Mouse (Mus musculus) lung, postnatal 10 days (tissue): ENCODE measurements around the gene Olfr1314.

Experiments used
- DNase-seq: peaks from one replicate; pipeline ENCODE4 v3.0.0; 2021

The Olfr1314 gene

GRCm38 (mm10) chr2:112096681-112097080 is at the start of gene Olfr1314:
Olfr1314 (minus strand) TSS chr2:112096781.
- DNase-seq: no peak

- no peak for DNase-seq
These were observed 43.4 kb upstream of the Olfr1314 start, which contains the start of gene Olfr1317 for GRCm38 (mm10) chr2:112140029-112140428. Olfr1317 (plus strand) TSS chr2:112140329.

- DNase-seq: no peak
These were observed 38.3 kb upstream of the Olfr1314 start, which contains the start of gene Olfr1316 for GRCm38 (mm10) chr2:112134877-112135276. Olfr1316 (minus strand) TSS chr2:112134977.

GRCm38 (mm10) chr2:112115340-112115739 is 18.8 kb upstream of the Olfr1314 start, which contains the start of gene Olfr1315-ps1:
Olfr1315-ps1 (minus strand) TSS chr2:112115440.
- DNase-seq: no peak

- DNase-seq: no peak
These were observed 18.8 kb downstream of the Olfr1314 start, which contains the start of gene Olfr1313 for GRCm38 (mm10) chr2:112077743-112078142. Olfr1313 (minus strand) TSS chr2:112077843.

GRCm38 (mm10) chr2:112050138-112050537 is 46.4 kb downstream of the Olfr1314 start, which contains the start of gene Olfr1312:
Olfr1312 (minus strand) TSS chr2:112050238.
- no peak for DNase-seq
